Mouse (Mus musculus): ENCODE measurements around the gene Mcfd2. TPM values are rescaled to one million over a fixed set of nuclear protein-coding genes. Genes with fewer than 3 reads are reported as not detected.
"Not testable (repeated sequence)": the region's sequence is repeated elsewhere in the genome, so short reads cannot be mapped to it uniquely, and the experiment has no call there.

The Mcfd2 gene
- total RNA-seq (2021): 100 to 1,000 TPM; 124 to 155 TPM
- long read RNA-seq, experiment 1, transcript Mcfd2-201 (4 exons, 2,038 nt): major isoform, 124 of 226 reads
- long read RNA-seq, experiment 1, transcript Mcfd2-206 (5 exons, 603 nt): minor isoform, 24 of 226 reads
- long read RNA-seq, experiment 1, partial matches to known transcripts: 14 of 226 reads
- long read RNA-seq, experiment 1, other reads (novel, unspliced or antisense): 58 of 226 reads
- long read RNA-seq, experiment 2, transcript Mcfd2-206 (5 exons, 603 nt): minor isoform, 12 of 135 reads
- long read RNA-seq, experiment 2, transcript Mcfd2-201 (4 exons, 2,038 nt): major isoform, 76 of 135 reads
- long read RNA-seq, experiment 2, partial matches to known transcripts: 4 of 135 reads
- long read RNA-seq, experiment 2, other reads (novel, unspliced or antisense): 40 of 135 reads

DNA sequence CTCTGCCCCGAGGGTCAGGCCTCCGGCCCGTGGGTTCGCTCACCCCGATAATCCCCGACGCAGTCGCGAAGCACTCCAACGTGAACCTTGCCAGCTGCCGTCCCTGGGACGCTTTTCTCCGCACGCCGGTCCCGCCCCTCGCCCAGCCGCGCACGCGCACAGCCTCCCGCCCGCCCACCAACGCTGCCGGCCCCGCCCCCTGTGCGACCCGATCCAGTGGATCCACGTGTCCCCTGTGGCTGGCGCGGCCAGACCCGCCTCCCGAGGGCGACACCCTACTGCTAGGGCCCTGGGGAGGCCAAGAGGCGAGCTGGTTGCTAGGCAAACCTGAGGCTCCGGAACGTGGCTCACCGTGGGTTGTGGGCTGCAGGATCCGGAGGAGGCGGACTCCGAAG is at the start of gene Mcfd2:
TSS of gene Mcfd2 (minus strand) at position 144 of the 395 bp plus-strand sequence.
- peak; percentile 99 for DNase-seq

DNA sequence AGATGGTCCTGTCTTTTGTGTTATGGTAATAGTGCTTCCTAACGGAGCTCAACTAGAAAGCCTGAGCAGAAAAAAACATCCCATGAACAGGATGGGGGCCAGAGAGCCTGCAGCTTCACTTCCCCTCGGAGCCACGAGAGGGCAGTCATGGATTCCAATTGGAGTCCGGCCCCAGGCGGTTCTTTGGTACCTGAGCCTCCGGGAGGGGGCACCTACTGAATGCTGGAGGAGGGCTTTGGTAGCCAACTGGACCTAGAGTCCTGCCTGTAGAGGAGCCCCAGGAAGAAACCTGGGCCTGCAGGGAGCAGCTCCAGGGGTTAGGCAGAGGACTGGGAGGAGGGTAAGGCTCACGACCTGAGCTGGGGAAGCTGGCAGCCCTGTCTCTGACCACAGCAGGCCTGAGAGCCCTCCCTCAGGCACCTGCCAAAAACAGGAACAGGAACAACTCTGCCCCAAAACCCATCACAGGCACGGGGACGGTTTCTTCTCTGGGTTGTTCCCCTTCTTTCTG is 49.3 kb upstream of the Mcfd2 start:
- DNase-seq: peak; percentile 96

DNA sequence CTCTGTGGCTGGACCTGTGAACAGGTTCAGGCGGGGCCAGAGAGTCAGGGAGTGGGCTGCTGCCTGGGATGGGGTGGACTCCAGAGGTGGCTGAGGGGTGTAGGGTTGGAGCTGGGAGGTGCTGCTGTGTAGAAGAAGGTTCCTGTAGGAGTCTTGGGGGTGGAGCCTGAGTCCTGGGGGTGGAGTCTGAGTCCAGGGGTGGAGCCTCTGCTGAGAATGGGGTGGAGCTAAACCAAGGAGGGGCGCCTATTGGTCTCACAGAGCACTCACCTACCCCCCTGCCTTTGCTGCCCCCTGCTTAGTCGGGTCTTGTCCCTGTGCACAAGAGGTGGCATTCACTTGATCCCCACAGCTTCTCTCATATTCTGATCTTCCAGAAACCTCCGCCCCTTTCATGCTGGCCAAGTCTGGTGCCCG is 48.8 kb upstream of the Mcfd2 start:
- peak; percentile 42 for DNase-seq

DNA sequence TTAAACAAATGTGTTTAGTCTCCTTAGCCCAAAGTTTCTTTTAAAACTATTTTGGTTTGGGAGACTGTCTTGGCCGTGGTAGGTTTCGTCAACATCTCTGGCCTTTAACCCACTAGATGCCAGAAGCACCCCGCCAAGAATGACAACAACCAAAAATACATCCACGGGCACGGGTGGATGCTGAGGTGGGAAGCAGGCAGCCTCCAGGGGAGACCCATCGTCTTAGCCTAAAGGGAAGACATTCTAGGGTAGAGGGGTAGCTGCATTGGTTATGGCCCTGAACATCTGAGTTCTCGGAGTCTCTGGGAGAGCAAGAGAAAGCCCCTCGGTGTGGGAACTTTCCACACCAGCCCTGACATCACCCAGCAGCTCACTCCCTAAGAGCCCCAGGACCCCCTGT is 48.4 kb upstream of the Mcfd2 start:
- no peak for DNase-seq

DNA sequence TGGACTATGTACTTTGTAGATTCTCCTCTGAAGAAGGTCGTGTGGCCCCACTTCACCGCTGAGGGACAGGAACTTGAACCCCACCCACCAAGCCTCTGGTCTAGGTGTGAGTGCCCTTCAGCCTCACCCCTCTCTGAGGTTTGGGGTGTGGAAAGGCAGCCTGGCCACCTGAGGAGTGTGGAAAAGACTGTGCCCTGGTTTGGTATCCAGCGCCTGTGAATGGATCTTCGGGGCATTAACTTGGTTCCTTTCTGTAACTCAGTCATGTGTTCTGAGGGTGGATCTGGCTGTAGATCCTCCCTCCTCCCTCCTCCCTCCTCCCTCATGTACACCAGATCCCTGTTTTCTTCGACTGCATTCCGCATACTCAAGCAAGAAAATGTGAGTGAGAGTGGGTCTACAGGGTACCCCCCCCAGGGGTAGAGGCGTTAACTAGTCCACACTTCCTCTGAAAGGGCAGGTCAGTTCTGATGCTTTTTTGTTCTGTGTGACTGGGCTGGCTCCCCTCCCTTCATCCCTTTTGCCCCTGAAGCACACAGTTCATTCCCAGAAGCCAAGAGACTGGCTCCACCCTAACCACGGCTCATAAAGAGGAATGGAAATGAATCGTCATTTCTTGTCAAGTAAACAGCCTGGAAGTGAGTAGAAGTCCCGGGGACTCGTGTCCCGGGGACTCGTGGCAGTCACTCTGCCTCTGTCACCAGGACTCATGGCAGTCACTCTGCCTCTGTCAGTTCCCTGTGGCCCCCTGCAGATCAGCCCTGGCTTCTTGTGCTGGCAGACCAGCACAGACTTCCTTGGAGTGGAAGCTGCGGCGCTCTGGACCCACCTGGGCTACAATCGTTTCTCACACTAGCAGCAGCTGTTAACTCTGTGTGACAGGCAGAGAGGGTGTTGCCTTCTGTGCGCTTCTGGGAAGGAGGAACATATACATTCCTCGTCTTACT is 47.5 kb upstream of the Mcfd2 start:
- DNase-seq: no peak

DNA sequence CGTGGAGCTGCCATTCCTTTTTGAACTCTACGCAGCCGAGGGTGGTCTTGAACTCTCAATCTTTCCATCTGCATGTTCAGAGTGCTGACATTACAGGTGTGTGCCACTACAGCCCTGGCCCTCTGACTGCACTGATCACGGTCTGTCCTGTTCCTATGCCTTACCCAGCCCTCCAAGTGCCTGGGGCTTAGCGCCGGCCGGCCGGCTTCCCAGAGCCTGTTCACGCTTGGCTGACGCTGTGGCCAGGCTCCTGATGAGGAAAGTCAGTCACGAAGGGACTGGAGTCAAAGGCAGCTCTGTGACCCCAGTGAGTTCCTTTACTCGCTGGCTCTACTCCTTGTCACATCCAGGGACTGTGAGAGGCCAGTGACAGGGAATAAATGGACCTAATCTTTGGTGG is 46.6 kb upstream of the Mcfd2 start:
- no peak for DNase-seq

DNA sequence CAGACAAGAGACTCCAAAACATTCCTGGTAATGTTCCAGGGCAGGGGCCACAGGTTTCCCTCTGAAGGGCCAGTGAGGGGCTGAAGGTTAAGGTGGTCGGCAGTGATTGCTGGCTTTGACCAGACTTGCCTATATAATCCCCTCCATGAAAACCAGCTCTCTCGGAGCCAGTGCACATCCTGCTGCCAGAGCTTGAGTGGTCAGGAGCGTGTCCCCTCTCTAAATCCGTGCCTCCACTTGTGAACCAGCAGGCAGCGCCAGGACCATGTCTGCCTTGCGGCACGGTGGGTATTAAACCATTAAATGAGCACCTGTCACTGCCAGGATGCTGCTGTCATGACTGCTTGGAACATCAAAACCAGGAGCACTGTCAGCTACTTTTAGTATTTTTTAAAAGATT is 44.8 kb upstream of the Mcfd2 start:
- DNase-seq: no peak

DNA sequence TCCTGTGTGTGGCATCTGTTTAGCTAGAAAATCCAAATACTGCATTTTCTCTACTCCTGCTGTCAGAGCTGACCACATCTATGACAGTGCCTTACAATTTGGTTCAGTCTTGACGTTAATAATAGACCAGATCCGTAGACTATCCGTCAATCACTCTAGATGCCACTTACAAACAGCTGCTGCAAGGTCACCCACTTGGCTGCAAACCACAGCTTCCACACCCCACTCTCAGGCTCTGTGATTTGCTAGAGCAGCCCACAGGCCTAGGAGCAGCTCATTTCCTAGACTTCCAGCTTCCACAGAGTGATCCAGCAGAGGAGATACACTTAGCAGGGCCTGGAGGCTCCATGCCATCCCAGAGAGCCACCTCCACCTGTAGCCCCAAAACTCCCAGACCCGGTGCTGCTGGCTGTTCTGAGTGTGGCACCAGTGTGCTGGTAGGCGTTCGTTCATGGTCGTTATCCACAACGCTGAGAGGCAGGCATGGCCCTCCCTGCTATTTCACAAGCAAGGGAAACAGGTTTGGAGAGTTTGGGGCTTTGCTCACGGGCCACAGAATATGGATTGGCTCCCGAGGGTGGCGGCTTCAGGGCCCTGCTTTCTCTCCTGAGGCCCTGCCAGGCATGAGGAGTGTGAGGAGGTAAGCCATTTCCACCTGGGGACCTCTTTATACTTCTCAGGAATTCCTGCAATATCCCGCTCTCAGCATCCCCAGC is 43.5 kb upstream of the Mcfd2 start:
- DNase-seq: no peak

DNA sequence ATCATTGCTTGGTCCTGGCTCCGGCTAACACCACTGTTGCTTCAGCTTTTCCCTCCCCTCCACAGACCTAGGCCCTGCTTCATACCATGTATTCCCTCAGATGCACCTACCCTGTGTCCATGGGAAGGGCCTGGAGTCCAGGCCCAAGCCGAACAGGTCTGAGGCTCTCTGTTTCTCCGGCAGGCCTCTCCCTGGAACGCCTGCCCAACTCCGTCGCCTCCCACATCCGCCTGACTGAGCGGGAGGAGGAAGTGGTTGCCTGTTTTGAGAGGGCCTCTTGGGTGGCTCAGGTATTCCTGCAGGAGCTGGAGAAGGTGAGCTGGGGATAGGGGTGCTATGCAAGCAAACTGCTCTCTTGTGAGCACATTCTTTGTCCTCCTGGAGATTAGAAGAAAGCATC is 41.0 kb upstream of the Mcfd2 start:
- DNase-seq: no peak

DNA sequence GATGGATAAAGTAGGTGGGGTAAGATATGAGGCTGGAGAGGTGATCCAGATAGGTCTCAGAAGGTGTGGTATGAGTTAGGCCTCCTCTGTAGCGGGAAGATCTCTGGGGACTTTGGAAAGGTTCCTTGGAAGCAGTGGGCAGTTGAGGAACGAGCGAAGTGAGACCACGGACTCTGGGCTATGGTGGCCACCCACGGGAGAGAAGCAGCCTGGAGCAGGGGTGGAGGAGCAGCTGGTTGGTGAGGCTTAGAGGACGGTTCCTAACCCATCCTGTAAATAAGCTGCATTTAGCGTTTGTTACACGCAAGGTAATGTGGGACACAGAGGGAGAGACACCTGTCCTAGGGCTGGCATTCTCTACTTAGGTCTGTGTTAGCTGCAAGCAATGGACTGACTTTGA is 39.3 kb upstream of the Mcfd2 start:
- no peak for DNase-seq

DNA sequence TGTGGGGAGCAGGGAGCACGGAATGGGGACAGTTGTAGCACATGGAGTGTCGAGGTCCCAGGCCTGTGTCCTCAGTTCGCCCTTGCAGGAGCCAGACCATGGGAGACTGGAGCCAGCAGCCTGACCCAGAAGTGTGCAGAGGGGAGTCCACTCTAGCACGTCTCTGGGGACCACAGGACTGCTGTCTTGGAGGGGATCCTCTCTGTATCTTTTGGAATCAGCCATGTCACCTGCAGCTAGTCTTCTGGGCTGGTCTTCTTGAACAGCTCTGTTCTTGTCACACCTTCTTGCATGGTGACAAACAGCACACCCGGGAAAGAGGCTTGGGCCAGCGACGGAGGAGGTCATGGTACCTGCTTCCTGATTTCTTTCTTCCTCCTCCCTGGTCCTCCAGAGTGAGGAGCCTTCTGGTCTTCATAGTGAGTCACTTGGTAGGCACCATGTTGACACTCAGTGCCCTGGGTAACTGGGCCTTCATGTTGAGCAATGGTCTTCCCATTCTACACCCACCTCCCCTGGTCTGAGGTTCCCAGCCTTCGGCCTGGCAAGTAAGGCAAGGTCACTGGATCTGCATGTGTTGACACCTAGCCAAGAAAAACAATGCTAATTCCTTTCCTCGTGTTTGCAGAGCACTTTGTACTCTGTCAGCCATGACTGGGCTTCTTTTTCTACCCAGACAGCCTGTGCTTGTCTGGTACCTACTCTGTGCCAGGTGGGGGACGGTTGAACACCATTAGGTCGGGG is 38.6 kb upstream of the Mcfd2 start:
- DNase-seq: no peak

DNA sequence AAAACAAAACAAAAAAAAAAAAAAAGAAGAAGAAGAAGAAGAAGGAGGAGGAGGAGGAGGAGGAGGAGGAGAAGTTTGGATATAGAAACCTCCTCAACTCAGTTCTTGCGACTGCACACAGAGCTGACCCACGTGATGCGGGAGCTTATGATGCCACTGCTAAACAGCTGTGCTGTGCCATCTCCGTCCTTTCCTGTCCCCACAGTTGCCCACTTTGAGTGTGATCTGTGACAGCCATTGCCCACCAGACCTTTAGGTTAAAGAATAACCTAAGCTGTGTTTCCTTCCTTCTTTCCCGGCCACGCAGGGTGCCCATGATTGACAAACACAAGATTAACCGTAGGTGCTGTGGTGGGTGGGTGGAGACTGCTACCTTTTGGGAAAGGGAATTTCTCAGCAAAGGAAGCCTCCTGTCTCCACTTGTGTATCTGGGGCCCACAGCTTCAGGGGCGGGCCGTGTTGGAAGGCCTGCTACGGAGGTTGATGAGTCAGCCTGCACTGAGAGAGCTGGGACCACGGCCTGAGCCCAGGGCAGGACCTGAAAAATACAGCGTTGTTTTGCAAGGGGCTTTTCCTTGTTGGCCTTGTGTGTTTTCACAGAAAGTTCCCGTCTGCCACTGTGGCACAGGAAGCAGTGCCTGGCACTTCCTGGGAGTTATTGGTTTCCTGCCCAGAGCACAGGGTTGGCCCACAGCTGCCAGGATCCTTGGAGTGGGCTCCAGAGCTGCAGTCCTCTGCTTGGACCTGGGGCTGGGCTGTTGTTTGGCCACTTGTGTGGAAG is 36.5 kb upstream of the Mcfd2 start:
- peak; percentile 49 for DNase-seq

DNA sequence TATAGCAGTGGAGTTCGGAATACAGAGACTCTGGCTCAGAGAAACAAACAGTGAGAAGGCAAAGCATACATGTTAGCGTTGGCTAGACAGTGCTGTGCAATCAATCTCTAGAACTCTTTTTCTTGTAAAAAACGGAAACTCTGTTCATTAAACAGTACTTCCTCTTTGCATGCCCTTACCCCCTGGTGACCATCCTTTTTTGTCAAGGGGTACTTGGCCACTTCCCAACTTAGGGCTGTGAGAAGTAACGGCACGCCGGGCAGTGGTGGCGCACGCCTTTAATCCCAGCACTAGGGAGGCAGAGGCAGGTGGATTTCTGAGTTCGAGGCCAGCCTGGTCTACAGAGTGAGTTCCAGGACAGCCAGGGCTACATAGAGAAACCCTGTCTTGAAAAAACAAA is 35.9 kb upstream of the Mcfd2 start:
- not testable (repeated sequence) for DNase-seq

DNA sequence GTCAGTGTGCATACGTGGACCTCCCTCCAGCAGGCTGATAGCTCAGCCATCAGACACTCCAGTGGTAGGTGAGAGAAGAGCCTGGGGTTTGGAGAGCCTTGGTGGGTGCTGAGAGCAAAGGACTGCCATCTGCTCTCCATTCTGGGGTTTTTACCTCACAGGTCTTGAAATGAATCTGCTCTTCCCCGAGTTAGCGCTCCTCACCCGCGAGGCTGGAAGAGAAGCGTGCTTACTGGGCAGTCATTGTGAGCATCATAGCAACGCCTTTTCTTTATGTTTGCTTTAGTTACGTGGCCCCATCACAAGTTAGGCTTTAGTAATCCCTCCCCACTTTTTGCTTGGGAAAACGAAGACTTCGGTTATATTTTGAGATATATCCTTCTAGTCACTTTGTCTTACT is 34.6 kb upstream of the Mcfd2 start:
- no peak for DNase-seq

DNA sequence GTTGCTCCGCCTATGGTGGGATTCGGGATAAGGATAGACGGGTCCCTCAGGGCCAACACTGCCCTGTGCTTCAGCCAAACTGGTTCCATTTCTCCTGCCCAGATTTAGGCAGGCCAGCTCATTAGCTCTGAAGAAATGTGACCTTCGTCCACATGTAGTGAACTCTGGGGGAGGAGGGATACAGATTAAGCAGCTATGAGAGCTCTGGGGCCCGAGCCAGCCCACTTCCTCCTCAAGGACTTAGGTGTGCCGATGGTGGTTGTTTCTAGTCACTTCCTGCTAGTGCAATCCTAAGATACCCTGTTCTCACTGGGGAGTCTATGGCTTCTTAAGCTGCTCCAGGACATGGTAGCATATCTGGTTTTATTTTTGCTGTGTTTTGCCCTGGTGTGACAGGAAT is 33.2 kb upstream of the Mcfd2 start:
- peak; percentile 35 for DNase-seq

DNA sequence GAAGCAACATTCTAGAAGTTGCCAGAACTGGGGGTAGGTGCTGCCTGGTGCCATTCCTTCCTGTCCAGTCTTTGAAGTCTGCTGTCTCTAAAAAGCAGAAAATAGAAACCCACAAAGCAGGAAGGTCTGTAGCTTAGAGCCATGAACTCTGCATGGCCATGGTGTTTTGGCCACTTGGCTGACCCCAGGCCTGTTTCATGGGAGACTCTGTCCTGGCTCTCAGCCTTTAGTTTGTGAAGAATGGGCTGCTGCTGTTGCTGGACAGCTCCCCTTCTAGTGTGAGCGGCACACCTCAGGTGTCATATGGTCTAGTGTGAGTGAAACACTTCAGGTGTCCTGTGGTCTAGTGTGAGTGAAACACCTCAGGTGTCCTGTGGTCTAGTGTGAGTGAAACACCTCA is 31.0 kb upstream of the Mcfd2 start:
- not testable (repeated sequence) for DNase-seq

DNA sequence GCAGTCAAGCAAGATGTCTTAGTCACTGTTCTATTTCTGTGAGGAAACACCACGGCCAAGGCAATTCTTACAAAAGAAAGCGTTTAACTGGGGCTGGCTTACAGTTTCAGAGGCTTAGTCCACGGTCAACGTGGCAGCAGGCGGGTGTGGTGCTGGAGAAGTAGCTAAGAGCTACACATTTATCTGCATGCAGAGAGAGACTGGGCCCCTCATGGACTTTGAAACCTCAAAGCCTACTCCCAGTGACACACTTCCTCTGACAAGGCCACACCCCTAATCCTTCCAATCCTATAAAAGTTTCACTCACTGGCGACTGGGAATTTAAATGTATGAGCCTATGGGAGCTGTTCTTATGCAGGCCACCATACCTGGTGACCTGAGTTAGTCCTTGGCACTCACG is 30.0 kb upstream of the Mcfd2 start:
- no peak for DNase-seq

DNA sequence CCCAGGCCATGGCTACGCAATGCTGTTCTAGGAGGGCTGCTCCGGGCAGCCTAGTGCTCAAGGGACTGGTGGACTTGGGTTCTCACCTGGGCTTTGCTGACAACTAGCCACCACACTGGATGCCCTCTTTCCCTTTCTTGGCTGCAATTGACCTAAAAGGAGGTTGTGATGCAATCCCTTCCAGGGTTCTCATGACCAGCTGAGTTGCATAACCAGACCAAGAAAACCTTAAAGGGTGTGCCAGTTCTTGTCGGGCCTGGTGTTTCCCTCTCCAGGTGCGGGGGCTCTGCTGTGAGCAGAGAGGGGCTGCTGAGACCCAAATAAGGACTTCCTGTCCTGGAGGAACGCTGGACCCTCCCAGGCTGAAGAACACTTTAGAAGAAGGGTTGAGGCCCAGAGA is 27.4 kb upstream of the Mcfd2 start:
- DNase-seq: no peak

DNA sequence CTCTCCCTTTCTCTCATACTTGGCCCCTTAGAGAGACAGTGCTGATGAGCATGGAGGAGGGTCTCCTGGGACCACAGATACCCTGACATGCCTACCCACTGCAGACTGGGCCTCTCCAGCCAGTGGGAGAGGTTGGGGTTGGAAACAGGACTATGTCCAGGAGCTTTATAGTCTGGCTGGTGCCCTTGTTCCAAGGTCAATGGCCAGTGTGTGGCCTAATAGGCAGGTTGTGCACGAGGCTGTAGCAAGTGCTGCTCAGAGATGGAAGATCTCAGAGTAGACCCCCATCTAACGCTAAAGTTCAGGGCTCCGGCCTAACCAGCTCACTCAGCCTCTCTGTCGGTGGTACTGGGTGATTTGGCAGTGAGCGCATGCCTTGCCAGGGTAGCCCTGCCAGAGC is 26.0 kb upstream of the Mcfd2 start:
- DNase-seq: no peak

DNA sequence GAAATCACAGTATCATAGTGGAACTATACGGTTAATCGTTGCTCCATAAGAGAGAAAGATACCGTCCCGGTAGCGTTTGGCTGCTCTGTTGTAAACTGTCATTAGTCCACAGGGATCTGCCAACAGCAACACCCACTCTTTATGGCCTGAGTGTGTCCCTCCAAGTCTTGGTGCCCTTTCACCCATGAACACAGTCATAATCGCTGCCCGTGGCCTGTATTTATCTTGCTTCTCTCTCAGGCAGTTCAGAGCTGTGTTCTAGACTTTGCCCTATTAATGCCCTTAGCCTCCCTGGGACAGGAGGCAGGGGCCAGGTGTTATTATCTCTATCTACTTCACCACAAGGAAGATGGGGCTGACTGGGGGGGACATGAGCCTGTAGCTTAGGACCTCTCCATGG is 25.3 kb upstream of the Mcfd2 start:
- DNase-seq: no peak

DNA sequence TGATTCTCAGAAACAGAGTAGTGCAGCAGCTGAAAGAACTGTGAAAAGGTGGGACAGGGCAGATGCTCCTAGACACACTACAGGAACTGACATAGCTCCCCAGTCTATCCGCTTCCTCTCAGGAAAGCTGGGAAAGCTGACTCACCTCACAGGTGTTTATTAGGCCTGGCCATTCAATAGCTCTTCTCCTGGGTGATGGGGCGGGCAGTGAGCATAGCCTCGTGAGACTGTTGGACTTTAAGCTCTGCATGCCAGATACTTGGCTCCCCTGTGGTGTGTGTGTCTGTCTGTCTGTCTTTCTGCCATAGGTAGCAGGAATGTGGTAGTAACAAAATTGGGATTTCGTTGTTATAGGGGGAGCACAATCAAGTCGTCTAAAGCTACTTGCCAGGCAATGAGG is 23.6 kb upstream of the Mcfd2 start:
- no peak for DNase-seq
